Mouse (Mus musculus) CH12.LX (cell line): ENCODE data around the gene Eif4e1b. TPM values are rescaled to one million over a fixed set of nuclear protein-coding genes. Genes with fewer than 3 reads are reported as not detected.

Source experiments
- DNase-seq: peaks from one replicate; pipeline ENCODE4 v3.0.0-alpha.2; 2013; ENCODE audit errors: extremely low read depth
- H3K27ac ChIP-seq: 2 replicates; pipeline ENCODE4 v1.5.1; 2012; ENCODE audit warnings: low read depth, mild to moderate bottlenecking, control low read depth, moderate library complexity; ENCODE audit not compliant: insufficient read depth
- H3K27me3 ChIP-seq: replicated peaks from 2 replicates; pipeline ENCODE3; 2012; ENCODE audit warnings: inconsistent platforms
- H3K36me3 ChIP-seq, 2 experiments: replicated peaks in 1 of 2; 2 replicates each; pipeline versions ENCODE3 to v1.6.1; 2012; ENCODE audit warnings: inconsistent platforms in 1 of 2, low read length in 1 of 2, mild to moderate bottlenecking in 1 of 2, mixed read lengths in 1 of 2, moderate library complexity in 1 of 2; ENCODE audit not compliant: control insufficient read depth in 1 of 2, insufficient read depth in 1 of 2
- H3K4me1 ChIP-seq, 2 experiments: 2 replicates each; pipeline ENCODE4 v1.6.1; 2012; ENCODE audit warnings: inconsistent platforms in 1 of 2, moderate library complexity in 1 of 2; ENCODE audit not compliant: insufficient read depth in 2 of 2, control insufficient read depth in 1 of 2
- H3K4me2 ChIP-seq: 2 replicates; pipeline ENCODE4 v1.6.1; 2012; ENCODE audit warnings: low read depth, mild to moderate bottlenecking, control low read depth; ENCODE audit not compliant: poor library complexity, insufficient read depth, severe bottlenecking
- H3K4me3 ChIP-seq, 3 experiments: fragments of 150-350 bp in 1 of 3; sonication (generic) in 1 of 3; replicated peaks in 1 of 3; 2 replicates each; pipeline versions ENCODE3 to v1.5.1; 2011 to 2012; ENCODE audit warnings: low read depth in 2 of 3, low read length in 2 of 3, mild to moderate bottlenecking in 2 of 3, moderate library complexity in 2 of 3, control low read depth in 1 of 3, improper control_type of control experiment in 1 of 3, inconsistent platforms in 1 of 3, mixed read lengths in 1 of 3; ENCODE audit not compliant: poor library complexity in 1 of 3
- H3K79me2 ChIP-seq: replicated peaks from 2 replicates; pipeline ENCODE4 v1.6.1; 2012; ENCODE audit warnings: mild to moderate bottlenecking, moderate library complexity; ENCODE audit not compliant: control insufficient read depth, poor library complexity, insufficient read depth, severe bottlenecking; ENCODE audit errors: extremely low read depth
- H3K9ac ChIP-seq: 2 replicates; pipeline ENCODE4 v1.6.1; 2012; ENCODE audit warnings: low read depth, mild to moderate bottlenecking, control low read depth, moderate library complexity; ENCODE audit not compliant: insufficient read depth
- H3K9me3 ChIP-seq: replicated peaks from 2 replicates; pipeline ENCODE3; 2012; ENCODE audit warnings: low read length, inconsistent platforms, mixed read lengths
- CTCF ChIP-seq, 2 experiments: IDR thresholded peaks in 1 of 2; conservative IDR thresholded peaks in 1 of 2; 2 replicates each; pipeline ENCODE4 v1.5.1; 2011 to 2012; ENCODE audit warnings: low read depth in 2 of 2, low read length in 2 of 2, improper control_type of control experiment in 1 of 2, inconsistent platforms in 1 of 2, mild to moderate bottlenecking in 1 of 2, moderate library complexity in 1 of 2
- MAFK ChIP-seq: IDR thresholded peaks from 2 replicates; pipeline ENCODE4 v1.6.1; 2011; ENCODE audit warnings: low read length, improper control_type of control experiment; ENCODE audit not compliant: insufficient replicate concordance
- MXI1 ChIP-seq: IDR thresholded peaks from 2 replicates; pipeline ENCODE4 v1.6.1; 2011; ENCODE audit warnings: mild to moderate bottlenecking, low read depth, low read length, improper control_type of control experiment
- POLR2A ChIP-seq: IDR thresholded peaks from 2 replicates; pipeline ENCODE4 v1.6.1; 2011; ENCODE audit warnings: low read depth, mild to moderate bottlenecking, improper control_type of control experiment, low read length
- UBTF ChIP-seq: IDR thresholded peaks from 2 replicates; pipeline ENCODE4 v1.6.1; 2012; ENCODE audit warnings: low read depth, mild to moderate bottlenecking, inconsistent platforms, low read length, improper control_type of control experiment, moderate library complexity
- USF1 ChIP-seq: IDR thresholded peaks from 2 replicates; pipeline ENCODE4 v1.6.1; 2014; ENCODE audit warnings: low read depth, mild to moderate bottlenecking, inconsistent platforms, low read length, improper control_type of control experiment
- ZKSCAN1 ChIP-seq: IDR thresholded peaks from 2 replicates; pipeline ENCODE4 v1.6.1; 2012; ENCODE audit warnings: low read depth, inconsistent platforms, low read length, improper control_type of control experiment, borderline replicate concordance
- dilution Hi-C: fragments of 300-500 bp; cut with MboI; formaldehyde crosslinking; loops from 2 replicates; pipeline ENCODE4 v1.14.3; 2020; ENCODE audit warnings: low sequenced_read_pairs; ENCODE audit not compliant: extremely low pct_unique_long_range_greater_than_20kb, extremely low pct_ligation_motif_present
- in situ Hi-C: fragments of 300-500 bp; cut with MboI; formaldehyde crosslinking; loops from 3 replicates; pipeline ENCODE4 v1.14.3; 2019; ENCODE audit warnings: low sequenced_read_pairs, low pct_ligation_motif_present, low pct_unique_long_range_greater_than_20kb, mixed read lengths
- polyA plus RNA-seq: library from polyadenylated mRNA; unstranded; fragments of >175 nt; gene quantifications from 2 replicates; pipeline ENCODE4 v1.2.1, GENCODE M21; 2012; ENCODE audit warnings: low read depth; ENCODE audit not compliant: insufficient read length
- total RNA-seq, 2 experiments: library from RNA; depleted of rRNA; stranded (reverse); fragments of 300-350 nt in 1 of 2; fragments of >200 nt in 1 of 2; gene quantifications; 2 replicates each; pipeline ENCODE4 v1.2.3; 2012 to 2014

Eif4e1b gene
- not detected in 2 replicates for total RNA-seq (2012; rRNA removed)
- not detected in 2 replicates for total RNA-seq (2014; rRNA removed)
- polyA plus RNA-seq: not detected in 2 replicates

GRCm38 (mm10) chr13:54783698-54784097 lies at the start of gene Eif4e1b:
Eif4e1b (plus strand) TSS chr13:54783998.
- DNase-seq: no peak
- Histone ChIP-seq H3K79me2 (no peaks in the 10 kb centered on the region), H3K27me3 (peaks cover 75% of the 10 kb centered on the region), H3K9me3 (peaks cover 2% of the 10 kb centered on the region), H3K27ac (no peak within 1 kb of the TSS), H3K4me1 (no peaks in the 10 kb centered on the region), H3K4me3 (no peak within 1 kb of the TSS), H3K36me3 (no peaks in the 10 kb centered on the region), H3K9ac (no peak within 1 kb of the TSS), H3K4me2 (no peak within 1 kb of the TSS)
- no peak for TF ChIP-seq MXI1
- no peak for TF ChIP-seq ZKSCAN1
- TF ChIP-seq POLR2A: no peak
- in situ Hi-C loops (no loop called here), dilution Hi-C loops (no loop called here)

- TF ChIP-seq POLR2A: no peak
- no peak for TF ChIP-seq UBTF
- Histone ChIP-seq H3K27ac (no peak overlapping the region), H3K36me3 (no peaks in the 10 kb centered on the region), H3K27me3 (peaks cover 67% of the 10 kb centered on the region), H3K9ac (no peak overlapping the region), H3K4me3 (no peak overlapping the region), H3K9me3 (peaks cover 5% of the 10 kb centered on the region), H3K4me1 (no peaks in the 10 kb centered on the region), H3K79me2 (no peaks in the 10 kb centered on the region), H3K4me2 (no peak overlapping the region)
- dilution Hi-C loops: no loop called here
- in situ Hi-C loops: no loop called here
- no peak for DNase-seq
These were observed 46.9 kb upstream of the Eif4e1b start for GRCm38 (mm10) chr13:54736931-54737330.

GRCm38 (mm10) chr13:54737488-54738212 lies 46.1 kb upstream of the Eif4e1b start:
- Histone ChIP-seq H3K4me2 (no peak overlapping the region), H3K79me2 (no peaks in the 10 kb centered on the region), H3K36me3 (no peaks in the 10 kb centered on the region), H3K27me3 (peaks cover 72% of the 10 kb centered on the region), H3K9me3 (peaks cover 5% of the 10 kb centered on the region), H3K4me3 (no peak overlapping the region), H3K9ac (no peak overlapping the region), H3K27ac (no peak overlapping the region), H3K4me1 (no peaks in the 10 kb centered on the region)
- DNase-seq: no peak
- no peak for TF ChIP-seq CTCF (conservative IDR thresholded peaks at IDR 0.05 in 1 of 2, IDR thresholded peaks at IDR 0.05 in 1 of 2; ENCODE audit: low read depth in 2 of 2, low read length in 2 of 2)
- TF ChIP-seq MAFK: no peak
- no peak for TF ChIP-seq USF1
- dilution Hi-C loops: no loop called here
- in situ Hi-C loops: no loop called here
